Mouse (Mus musculus) heart, adult 2 months (tissue): Measurements from ENCODE around the gene Mlxip.

Experiments used
- CTCF ChIP-seq: fragments of 200-600 bp; IDR thresholded peaks from 2 replicates; pipeline ENCODE4 v1.8.1; 2022; ENCODE audit warnings: antibody characterized with exemption, mild to moderate bottlenecking, moderate library complexity
- POLR2A ChIP-seq: fragments of 200-500 bp; IDR thresholded peaks from 2 replicates; pipeline ENCODE4 v1.6.1; 2011; ENCODE audit warnings: mild to moderate bottlenecking, low read depth, low read length, control low read depth; ENCODE audit not compliant: insufficient read depth

GRCm38 (mm10) chr5:123378712-123379111 is 15.9 kb upstream of the Mlxip start:
- no peak for TF ChIP-seq CTCF
- no peak for TF ChIP-seq POLR2A
